Mouse (Mus musculus): Measurements from ENCODE around the gene Elfn2.

DNA sequence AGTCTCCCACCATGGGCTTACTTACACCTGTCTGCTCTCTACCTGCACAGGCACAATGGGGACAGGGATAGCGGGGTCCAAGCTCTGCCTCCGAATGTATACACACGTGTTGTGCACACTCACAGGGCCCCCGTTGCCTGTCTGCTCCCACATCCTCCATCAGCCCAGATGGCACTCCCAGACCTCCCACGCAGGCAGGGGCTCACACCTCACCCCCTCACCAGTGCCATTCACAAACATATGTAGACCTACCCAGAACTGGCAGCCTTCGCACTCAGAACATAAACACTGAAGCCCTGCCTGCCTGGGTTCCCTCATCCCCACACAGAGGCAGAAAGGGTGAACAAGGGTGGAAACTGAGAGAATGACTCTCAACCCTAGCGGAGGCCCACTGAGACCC is 6.6 kb downstream of the Elfn2 start:
- TF ChIP-seq GATA1 (IDR thresholded peaks at IDR 0.05; ENCODE audit: borderline replicate concordance, low read length) (no peak), FLI1 (IDR thresholded peaks at IDR 0.05; ENCODE audit: low read length) (no peak)

Measured in megakaryocyte, embryonic 14.5 days (primary cell).